Mouse (Mus musculus): ENCODE results near the gene Rabep1.

GRCm38 (mm10) chr11:70869811-70870210, 25.2 kb downstream of the Rabep1 start:
- TF ChIP-seq CTCF (IDR thresholded peaks at IDR 0.05; ENCODE audit: control insufficient read depth, insufficient read depth, insufficient read length) = no peak
- no peak for TF ChIP-seq MYOD1 (IDR thresholded peaks at IDR 0.05; ENCODE audit: control insufficient read depth, insufficient read length, low read depth)
- no peak for TF ChIP-seq MAX (IDR thresholded peaks at IDR 0.05)
